Mouse (Mus musculus) kidney, postnatal 14 days (tissue): ENCODE data around the gene Insl5.

ENCODE experiments used
- DNase-seq: peaks from one replicate; pipeline ENCODE4 v3.0.0; 2022; ENCODE audit warnings: mixed read lengths

Insl5 gene

DNA sequence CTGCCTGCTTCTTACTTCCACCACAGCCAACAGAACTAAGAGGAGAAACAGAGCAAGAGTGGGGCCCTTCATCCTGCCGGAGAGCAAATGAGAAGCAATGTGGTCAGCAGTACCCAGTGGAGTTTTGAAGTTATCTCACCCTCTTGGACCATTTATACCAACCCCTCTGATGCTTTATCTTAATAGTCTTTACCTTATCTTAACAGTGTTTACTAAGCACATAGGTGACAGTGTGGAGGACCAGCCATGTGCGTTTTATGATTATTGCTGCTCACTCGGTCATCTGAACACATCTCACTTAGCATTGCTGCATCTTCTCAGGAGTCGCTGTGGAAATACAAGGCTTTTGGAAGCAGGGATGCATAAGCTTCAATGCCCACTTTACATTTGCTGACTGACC is at the start of gene Insl5:
Insl5 (minus strand) TSS at position 222 of the 400 bp plus-strand sequence.
- DNase-seq: no peak

- no peak for DNase-seq
Observed at GRCm38 (mm10) chr4:103070631-103071030, 44.0 kb upstream of the Insl5 start.

- no peak for DNase-seq
Observed at GRCm38 (mm10) chr4:103067906-103068655, 41.4 kb upstream of the Insl5 start.

DNA sequence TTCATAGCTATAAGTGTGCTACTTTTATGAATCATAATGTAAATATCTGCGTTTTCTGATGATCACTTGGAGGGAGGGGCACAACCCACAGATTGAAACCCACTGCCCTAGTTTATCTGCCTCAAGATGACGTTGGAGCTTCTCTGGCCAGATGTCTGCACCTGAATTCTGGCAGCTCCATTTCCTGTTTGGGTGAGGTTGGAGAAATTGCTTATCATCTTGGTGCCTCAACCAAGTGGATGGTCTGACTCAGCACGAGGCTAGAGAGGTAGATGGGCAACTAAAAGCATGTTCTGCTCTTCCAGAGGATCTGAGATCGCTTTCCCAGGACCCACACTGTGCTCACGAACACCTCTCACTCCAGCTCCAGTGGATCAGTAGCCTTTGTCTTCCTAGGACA is 38.3 kb upstream of the Insl5 start:
- DNase-seq: no peak

DNA sequence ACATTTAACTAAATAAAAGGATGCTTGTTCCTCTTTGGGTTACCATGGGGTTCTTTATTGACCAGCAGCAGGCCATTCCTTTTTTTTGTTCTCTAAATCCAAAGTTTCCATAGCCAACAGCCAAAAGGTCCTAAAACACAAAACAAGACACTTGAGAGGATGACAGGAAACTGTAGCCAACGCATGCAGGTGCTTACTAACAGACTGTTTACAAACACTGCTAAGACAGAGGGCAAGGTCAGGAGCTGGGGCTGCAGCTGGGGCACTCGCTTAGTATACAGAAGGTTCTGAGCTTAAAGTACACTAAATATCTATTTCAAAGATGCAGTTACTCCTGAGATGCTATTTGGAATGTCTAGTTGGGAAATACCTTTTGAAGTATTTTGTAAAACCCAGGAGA is 37.8 kb upstream of the Insl5 start:
- no peak for DNase-seq

DNA sequence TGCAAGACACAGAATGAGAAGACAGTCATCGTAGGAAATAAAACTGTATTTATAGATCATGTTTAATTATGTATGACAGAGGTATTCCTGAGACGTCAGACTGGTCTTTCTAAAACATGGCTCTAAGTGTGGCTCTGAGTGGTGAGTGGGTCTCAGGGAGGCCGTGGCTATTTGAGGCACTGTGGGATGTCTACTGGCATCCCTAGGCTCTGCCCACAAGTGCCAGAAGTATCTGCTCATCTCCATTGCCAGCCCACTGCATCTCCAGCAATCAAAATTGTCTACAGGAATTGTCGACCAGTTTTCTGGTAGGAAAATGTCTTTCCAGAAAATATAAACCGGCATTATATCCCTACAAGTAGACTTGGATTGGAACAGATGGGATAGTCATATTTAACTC is 30.3 kb upstream of the Insl5 start:
- DNase-seq: no peak

DNA sequence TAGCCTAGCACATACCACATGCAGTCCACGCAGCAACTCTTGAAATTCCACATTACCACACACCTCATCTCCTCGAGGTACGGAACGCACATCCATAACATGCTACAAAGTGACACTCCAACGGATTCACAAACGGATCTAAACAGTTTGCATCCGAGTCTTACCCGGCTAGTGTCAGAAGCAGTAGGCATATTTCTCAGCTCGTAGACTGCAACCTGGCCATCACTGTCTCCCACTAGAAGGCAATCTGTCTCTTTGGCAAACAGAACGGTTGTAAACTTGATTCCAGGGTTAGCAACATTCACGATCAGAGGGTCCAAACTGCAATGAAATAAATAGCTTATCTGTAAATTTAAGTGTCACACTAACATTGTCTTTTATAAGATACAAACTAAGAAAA is 21.4 kb upstream of the Insl5 start:
- DNase-seq: no peak

- DNase-seq: no peak
Observed at GRCm38 (mm10) chr4:103042997-103043396, 16.4 kb upstream of the Insl5 start.

- no peak for DNase-seq
Observed at GRCm38 (mm10) chr4:103039838-103040191, 13.2 kb upstream of the Insl5 start.

- no peak for DNase-seq
Observed at GRCm38 (mm10) chr4:103039103-103039837, 12.6 kb upstream of the Insl5 start.

GRCm38 (mm10) chr4:103028177-103029088 is 1.8 kb upstream of the Insl5 start:
- no peak for DNase-seq

DNA sequence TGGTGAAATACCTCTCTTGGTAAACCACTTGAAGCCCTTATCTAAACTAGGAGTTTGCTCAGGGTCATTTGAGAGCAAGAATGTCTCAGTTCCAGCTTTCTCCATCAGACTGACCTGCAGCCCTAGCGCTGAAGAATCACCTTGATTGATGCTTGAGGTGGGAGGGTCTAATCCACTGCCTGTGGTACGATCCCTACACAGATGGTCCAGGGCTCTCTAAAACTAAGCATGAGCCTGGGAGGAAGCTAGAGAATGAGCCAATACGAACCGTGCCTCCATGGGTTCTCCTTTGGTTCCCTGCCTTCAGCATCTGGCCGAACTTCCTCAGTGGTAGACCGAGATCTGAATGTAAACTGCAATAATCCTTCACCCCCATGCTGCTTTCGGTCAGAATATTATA is 1.1 kb upstream of the Insl5 start:
- no peak for DNase-seq

DNA sequence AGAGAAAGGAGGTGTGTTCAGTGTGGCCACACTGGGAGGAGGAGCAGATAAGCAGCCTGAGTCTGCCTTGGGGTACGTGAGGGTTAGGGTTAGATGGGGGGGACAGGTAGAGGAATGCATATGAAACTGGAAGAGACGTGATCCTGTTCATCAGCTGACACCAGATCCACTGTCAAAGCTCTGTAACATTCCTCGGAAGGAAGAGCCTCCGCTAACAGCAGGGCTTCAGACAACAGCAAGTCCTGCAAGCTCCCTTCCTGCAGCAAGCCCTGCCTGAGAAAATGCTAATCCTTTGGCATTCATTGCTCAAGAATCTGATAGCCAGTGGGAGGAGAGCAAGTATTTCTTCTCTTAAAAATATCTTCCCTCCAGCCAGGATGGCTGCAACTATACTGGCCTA is 13.2 kb downstream of the Insl5 start:
- DNase-seq: no peak

- no peak for DNase-seq
Observed at GRCm38 (mm10) chr4:103011823-103012222, 14.8 kb downstream of the Insl5 start.

DNA sequence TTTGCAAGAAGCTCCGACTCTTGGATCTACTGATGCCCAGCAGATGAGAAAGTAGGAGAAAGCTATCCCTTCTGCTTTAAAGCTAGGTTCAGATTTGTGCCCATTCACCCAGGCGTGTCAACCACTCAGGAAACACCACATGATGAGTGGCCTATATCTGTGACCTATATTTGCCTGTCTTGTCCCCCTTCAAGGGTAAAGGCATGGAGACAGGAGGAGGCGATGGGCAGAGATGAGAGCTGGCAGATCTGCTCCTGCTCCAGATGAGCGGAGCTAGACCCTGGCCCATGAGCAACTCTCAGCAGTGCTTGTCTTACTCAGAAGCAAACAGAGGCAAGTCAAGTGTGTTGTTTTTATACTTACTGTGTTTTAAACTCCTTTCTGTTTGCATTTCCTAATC is 15.9 kb downstream of the Insl5 start:
- no peak for DNase-seq

DNA sequence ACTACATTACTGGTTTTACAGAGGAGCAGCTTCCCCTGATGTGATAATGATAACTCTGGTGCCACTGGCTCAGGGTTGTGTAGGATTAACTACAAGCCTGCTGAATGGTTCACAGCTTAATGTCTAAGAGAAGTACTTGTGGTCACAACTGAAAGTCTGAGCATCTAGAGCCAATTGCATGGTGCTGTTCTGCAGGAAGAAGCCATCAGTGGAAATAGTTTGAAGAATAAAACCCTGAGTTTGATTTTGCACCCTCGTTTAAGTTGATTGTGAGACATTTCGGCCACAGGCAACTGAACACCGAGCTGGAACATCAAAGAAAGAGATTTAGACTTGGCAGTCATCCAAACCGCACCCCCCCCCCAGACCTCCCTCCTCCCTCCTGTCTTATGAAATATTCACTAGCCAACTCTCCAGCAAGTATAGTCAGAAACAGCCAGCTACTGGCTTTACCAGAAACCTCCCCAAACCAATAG is 19.7 kb downstream of the Insl5 start:
- peak; percentile 14 for DNase-seq

DNA sequence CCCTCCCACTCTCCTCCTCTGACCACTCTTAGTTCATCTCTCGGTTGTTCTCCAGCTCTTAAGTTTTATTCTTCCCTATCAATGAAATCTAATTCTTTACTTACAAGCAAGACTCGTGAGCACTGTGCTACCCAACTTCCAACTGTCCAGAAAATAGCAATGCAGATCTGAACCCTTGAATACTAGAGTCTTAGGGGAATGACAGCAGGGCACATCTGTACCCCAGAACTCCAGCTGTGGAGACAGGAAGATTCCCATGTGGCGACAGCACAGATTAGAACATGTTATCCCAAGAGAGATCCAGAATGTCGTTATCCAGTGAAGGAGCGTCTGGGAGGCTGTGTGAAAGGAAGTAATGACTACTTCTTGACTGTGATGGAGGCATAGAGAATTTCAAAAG is 20.4 kb downstream of the Insl5 start:
- DNase-seq: no peak

GRCm38 (mm10) chr4:103005190-103005945 is 21.3 kb downstream of the Insl5 start:
- no peak for DNase-seq

- no peak for DNase-seq
Observed at GRCm38 (mm10) chr4:103004681-103005080, 22.0 kb downstream of the Insl5 start.

- DNase-seq: no peak
Observed at GRCm38 (mm10) chr4:102991685-102992084, 35.0 kb downstream of the Insl5 start.

DNA sequence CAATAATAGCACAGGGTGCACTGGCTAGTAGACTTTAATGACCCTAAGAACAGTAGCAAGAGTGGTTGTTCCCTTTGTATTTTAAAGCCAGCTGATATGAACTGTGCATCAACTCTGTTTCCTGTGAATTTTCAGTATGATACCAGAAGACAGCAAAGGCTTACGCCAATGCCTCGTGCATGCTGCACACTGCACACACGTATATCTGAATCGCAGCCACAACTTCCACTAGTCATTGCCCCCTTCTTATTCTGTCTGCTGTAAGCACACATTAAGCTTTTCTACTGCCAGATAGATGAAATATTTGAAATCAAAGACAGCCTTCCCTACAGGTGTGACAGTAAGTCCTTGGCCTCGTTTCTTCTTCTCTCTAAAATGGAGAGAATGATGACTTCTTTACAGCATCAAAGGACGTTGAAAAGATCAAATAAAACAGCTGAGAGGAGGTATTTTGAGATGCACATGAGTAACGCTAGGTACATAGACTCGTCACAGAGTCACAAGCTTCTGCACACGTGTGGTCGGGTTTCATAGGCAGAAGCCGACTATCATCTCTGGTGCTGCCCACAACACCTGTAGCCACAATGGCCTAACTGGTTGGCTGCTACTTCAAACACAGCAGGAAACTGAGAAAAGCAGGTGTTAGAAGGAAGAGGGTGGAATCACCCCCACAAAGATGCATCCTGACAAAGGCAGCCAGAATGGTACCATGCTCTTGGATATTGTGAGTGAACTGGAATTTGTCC is 35.9 kb downstream of the Insl5 start:
- DNase-seq: no peak

- no peak for DNase-seq
Observed at GRCm38 (mm10) chr4:102990016-102990415, 36.6 kb downstream of the Insl5 start.
